Mouse (Mus musculus): ENCODE data around the gene St3gal4. TPM values are rescaled to one million over a fixed set of nuclear protein-coding genes. Genes with fewer than 3 reads are reported as not detected.

Gene St3gal4
- polyA plus RNA-seq, 1 experiment from 2014 or later = 10.7 TPM

DNA sequence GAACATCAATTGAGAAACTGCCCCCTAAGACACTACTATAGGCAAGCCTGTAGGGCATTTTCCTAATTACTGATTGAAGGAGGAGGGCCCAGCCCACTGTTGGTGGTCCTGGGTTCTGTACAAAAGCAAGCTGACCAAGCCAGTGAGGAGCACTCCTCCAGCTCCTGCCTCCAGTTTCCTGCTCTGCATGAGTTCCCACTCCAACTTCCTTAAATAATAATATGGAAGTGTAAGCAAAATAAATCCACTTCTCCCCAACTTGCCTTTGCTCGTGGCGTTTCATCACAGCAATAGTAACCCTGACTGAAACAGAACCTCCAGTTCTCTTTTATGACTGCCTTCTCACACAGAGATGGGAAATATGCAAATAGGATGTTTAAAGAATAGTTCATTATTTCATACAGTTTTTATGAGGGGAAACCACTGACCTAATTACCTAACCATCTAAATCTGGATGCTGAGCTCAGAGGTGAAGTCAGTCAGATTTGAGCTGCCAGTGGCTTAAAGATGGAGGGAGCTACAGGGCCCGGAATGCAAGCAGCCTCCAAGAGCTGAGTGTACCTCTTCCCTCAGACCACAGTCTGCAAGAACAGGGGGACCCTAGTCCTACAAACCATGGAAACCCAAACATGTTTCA lies 69.1 kb downstream of the St3gal4 start:
- H3K9me3 ChIP-seq (ENCODE audit: control insufficient read depth, low read length) = no peaks in the 10 kb centered on the region
- H3K4me3 ChIP-seq (ENCODE audit: low read depth, low read length) = no peak overlapping the region
- no peaks in the 10 kb centered on the region for H3K27me3 ChIP-seq (ENCODE audit: control insufficient read depth, insufficient read depth, low read length)
- no peak for DNase-seq (ENCODE audit: low spot score, missing footprints)
- H3K27ac ChIP-seq (ENCODE audit: low read depth, low read length) = no peak overlapping the region
- no peak overlapping the region for H3K4me2 ChIP-seq
- H3K36me3 ChIP-seq (ENCODE audit: control insufficient read depth, insufficient read depth, low read length) = peaks cover 3% of the 10 kb centered on the region; the same call in 1 of the 2 replicates
- no peak for ATAC-seq (ENCODE audit: low FRiP score)
- H3K4me1 ChIP-seq (ENCODE audit: control insufficient read depth, insufficient read depth, low read length) = peaks cover under 1% of the 10 kb centered on the region
- H3K9ac ChIP-seq (ENCODE audit: low read length) = no peak overlapping the region
- WGBS = 90% methylated on average over 3 of the region's 3 CpGs

DNA sequence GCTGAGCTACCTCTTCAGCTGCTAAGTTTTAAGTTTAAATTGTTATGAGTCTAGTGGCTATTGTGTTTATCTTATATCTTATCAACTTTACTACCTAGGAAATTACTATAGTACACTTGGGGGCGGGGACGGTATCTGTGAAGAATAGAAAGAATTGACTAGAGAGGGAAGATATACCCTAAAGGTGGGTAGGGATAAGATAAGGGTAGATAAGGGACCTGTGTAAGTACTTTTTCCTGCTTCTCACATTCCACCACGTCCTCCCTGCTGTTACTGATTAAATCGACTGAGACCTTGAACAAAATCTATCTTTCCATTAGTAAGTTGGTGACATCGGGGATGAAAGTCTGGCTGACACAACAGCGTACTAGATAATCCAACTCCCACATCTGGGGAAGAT lies 70.6 kb downstream of the St3gal4 start:
- 90% methylated on average over 6 of the region's 6 CpGs for WGBS
- H3K4me3 ChIP-seq (ENCODE audit: low read depth, low read length) = no peak overlapping the region
- H3K4me1 ChIP-seq (ENCODE audit: control insufficient read depth, insufficient read depth, low read length) = peaks cover 9% of the 10 kb centered on the region
- no peak overlapping the region for H3K9ac ChIP-seq (ENCODE audit: low read length)
- ATAC-seq (ENCODE audit: low FRiP score) (no peak), DNase-seq (ENCODE audit: low spot score, missing footprints) (no peak)
- H3K27me3 ChIP-seq (ENCODE audit: control insufficient read depth, insufficient read depth, low read length) = no peaks in the 10 kb centered on the region
- H3K4me2 ChIP-seq = no peak overlapping the region
- no peaks in the 10 kb centered on the region for H3K9me3 ChIP-seq (ENCODE audit: control insufficient read depth, low read length)
- H3K36me3 ChIP-seq (ENCODE audit: control insufficient read depth, insufficient read depth, low read length) = peaks cover 3% of the 10 kb centered on the region; the same call in 1 of the 2 replicates
- H3K27ac ChIP-seq (ENCODE audit: low read depth, low read length) = no peak overlapping the region

DNA sequence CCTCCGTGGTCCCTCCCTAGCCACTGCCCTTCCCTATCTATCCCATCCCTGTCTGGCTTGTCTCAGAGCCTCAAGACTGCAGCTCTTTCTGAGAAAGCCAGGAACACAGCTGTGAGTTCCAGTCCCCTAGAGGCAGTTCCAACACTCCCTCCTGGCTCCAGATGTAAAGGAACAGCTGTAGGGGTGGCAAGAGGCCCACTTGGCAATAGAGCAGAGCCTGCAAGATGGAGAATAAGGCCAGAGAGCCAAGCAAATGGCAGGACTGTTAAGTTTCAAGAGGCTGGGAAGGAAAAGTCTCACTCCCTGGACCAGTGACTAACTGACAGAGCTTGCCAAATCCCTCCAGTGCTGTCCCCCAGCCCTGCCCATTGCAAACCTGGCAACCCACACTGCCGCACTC lies 73.3 kb downstream of the St3gal4 start:
- ATAC-seq (ENCODE audit: low FRiP score) (no peak), DNase-seq (ENCODE audit: low spot score, missing footprints) (no peak)
- no peak overlapping the region for H3K4me2 ChIP-seq
- WGBS = 75% methylated on average over 2 of the region's 2 CpGs
- H3K4me3 ChIP-seq (ENCODE audit: low read depth, low read length) = no peak overlapping the region
- no peak overlapping the region for H3K9ac ChIP-seq (ENCODE audit: low read length)
- no peaks in the 10 kb centered on the region for H3K36me3 ChIP-seq (ENCODE audit: control insufficient read depth, insufficient read depth, low read length)
- H3K27me3 ChIP-seq (ENCODE audit: control insufficient read depth, insufficient read depth, low read length) = no peaks in the 10 kb centered on the region
- H3K27ac ChIP-seq (ENCODE audit: low read depth, low read length) = no peak overlapping the region
- no peaks in the 10 kb centered on the region for H3K9me3 ChIP-seq (ENCODE audit: control insufficient read depth, low read length)
- H3K4me1 ChIP-seq (ENCODE audit: control insufficient read depth, insufficient read depth, low read length) = peaks cover 9% of the 10 kb centered on the region

DNA sequence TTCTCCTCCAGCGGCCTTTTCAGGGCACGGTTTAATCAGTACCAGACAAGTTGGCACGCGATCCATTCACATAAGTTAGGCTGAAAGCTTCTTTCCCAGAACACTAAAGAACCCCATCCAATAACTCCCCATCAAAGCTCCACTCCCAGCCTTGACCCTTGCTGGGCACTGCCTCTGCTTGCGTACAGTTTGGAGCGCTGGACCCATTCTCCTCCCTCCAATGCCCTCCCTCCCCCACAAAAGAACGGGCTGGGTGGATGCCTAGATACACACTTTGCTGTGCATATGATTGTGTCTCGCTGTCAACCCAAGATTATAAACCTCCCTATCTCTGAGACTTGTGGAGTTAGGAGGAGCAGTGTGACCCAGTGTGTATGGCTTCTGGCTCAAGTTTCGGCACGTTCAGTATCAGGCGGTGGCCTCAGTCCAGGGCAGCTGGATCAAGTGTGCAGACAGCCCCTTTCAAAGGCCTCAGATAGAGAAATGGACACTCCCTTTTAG lies 74.0 kb downstream of the St3gal4 start:
- DNase-seq (ENCODE audit: low spot score, missing footprints) = no peak
- Histone ChIP-seq H3K9me3 (ENCODE audit: control insufficient read depth, low read length) (no peaks in the 10 kb centered on the region), H3K27ac (ENCODE audit: low read depth, low read length) (no peak overlapping the region), H3K4me3 (ENCODE audit: low read depth, low read length) (no peak overlapping the region), H3K4me2 (no peak overlapping the region), H3K27me3 (ENCODE audit: control insufficient read depth, insufficient read depth, low read length) (no peaks in the 10 kb centered on the region), H3K9ac (ENCODE audit: low read length) (no peak overlapping the region), H3K4me1 (ENCODE audit: control insufficient read depth, insufficient read depth, low read length) (peaks cover 9% of the 10 kb centered on the region), H3K36me3 (ENCODE audit: control insufficient read depth, insufficient read depth, low read length) (no peaks in the 10 kb centered on the region)
- no peak; the same call in 1 of the 2 replicates for ATAC-seq (ENCODE audit: low FRiP score)
- WGBS = 73% methylated on average over 11 of the region's 11 CpGs

DNA sequence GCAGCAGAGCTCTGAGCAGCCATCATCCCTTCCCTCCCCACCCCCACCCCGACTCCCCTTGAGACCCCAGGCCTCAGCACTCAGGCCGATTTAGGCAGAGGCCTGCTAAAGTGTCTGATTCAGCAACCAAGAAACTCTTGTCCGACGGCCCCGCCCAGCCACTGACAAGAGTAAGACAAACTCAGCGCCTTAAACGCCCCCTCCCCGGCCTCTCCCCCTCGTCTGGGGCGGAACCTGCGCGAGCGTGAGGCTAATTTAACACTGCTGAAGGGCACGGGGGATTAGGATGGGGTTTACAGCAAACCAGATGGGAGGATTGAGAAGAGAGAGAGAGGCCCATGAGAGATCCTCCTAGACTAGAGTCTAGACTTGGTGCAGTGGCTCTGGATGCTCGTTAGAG lies 74.6 kb downstream of the St3gal4 start:
- DNase-seq (ENCODE audit: low spot score, missing footprints) = peak; percentile 91
- Histone ChIP-seq H3K4me3 (ENCODE audit: low read depth, low read length) (no peak overlapping the region), H3K4me1 (ENCODE audit: control insufficient read depth, insufficient read depth, low read length) (peaks cover 9% of the 10 kb centered on the region)

DNA sequence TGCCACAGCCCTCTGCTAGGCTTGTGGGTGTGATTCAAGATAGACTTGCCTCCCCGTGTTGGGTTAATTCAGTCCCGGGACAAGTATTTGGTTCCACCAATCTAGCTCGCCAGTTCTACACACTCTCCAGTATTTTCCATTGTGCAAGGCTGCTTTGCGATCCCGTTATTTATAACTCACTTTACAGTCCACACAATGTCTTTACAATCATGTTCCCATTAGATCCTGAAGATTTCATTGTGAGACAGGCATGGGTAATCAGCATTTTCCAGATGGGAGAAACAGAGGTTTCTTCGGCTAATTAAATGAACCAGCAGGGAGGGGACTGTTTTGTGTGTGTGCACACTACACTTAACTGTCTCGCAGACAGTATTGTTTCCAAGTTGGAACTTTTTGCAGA lies 75.4 kb downstream of the St3gal4 start:
- DNase-seq (ENCODE audit: low spot score, missing footprints) (no peak), ATAC-seq (ENCODE audit: low FRiP score) (no peak)
- no peak overlapping the region for H3K4me2 ChIP-seq
- no peaks in the 10 kb centered on the region for H3K36me3 ChIP-seq (ENCODE audit: control insufficient read depth, insufficient read depth, low read length)
- peaks cover 9% of the 10 kb centered on the region for H3K4me1 ChIP-seq (ENCODE audit: control insufficient read depth, insufficient read depth, low read length)
- no peak overlapping the region for H3K27ac ChIP-seq (ENCODE audit: low read depth, low read length)
- no peaks in the 10 kb centered on the region for H3K27me3 ChIP-seq (ENCODE audit: control insufficient read depth, insufficient read depth, low read length)
- H3K4me3 ChIP-seq (ENCODE audit: low read depth, low read length) = no peak overlapping the region
- 76% methylated on average over 7 of the region's 7 CpGs for whole genome bisulfite sequencing
- H3K9me3 ChIP-seq (ENCODE audit: control insufficient read depth, low read length) = no peaks in the 10 kb centered on the region
- H3K9ac ChIP-seq (ENCODE audit: low read length) = no peak overlapping the region

More for the DNA sequence above, 74.6 kb downstream of the St3gal4 start:
- no peaks in the 10 kb centered on the region for H3K27me3 ChIP-seq (ENCODE audit: control insufficient read depth, insufficient read depth, low read length)
- H3K9me3 ChIP-seq (ENCODE audit: control insufficient read depth, low read length) = no peaks in the 10 kb centered on the region
- H3K36me3 ChIP-seq (ENCODE audit: control insufficient read depth, insufficient read depth, low read length) = no peaks in the 10 kb centered on the region
- WGBS = 5% methylated on average over 15 of the region's 15 CpGs
- ATAC-seq (ENCODE audit: low FRiP score) = peak; percentile 76
- H3K9ac ChIP-seq (ENCODE audit: low read length) = peak overlapping the region; percentile 32; the same call in 1 of the 2 replicates
- H3K4me2 ChIP-seq = no peak overlapping the region
- H3K27ac ChIP-seq (ENCODE audit: low read depth, low read length) = no peak overlapping the region

DNA sequence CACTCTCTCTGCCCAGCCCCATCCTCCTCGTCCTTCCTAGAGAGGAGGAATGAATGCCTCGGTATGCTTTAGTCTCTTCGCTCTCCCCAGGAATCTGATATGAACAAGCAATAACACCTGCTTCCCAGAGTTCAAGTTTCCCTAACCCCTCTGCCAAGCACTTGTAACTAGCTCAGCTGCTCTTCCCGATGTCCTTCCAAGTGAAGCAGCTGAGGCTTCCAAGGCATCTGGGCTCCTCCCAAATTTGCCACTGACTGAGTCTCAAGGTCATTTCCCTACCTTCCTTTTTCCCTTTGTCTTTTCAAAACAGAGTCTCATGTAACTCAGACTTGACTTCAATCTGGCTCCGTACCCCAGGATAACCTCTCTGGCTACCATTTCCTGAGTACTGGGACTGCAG lies 77.6 kb downstream of the St3gal4 start:
- Histone ChIP-seq H3K4me1 (ENCODE audit: control insufficient read depth, insufficient read depth, low read length) (peaks cover 9% of the 10 kb centered on the region), H3K4me3 (ENCODE audit: low read depth, low read length) (no peak overlapping the region), H3K36me3 (ENCODE audit: control insufficient read depth, insufficient read depth, low read length) (no peaks in the 10 kb centered on the region), H3K4me2 (no peak overlapping the region), H3K27me3 (ENCODE audit: control insufficient read depth, insufficient read depth, low read length) (no peaks in the 10 kb centered on the region), H3K9ac (ENCODE audit: low read length) (no peak overlapping the region), H3K9me3 (ENCODE audit: control insufficient read depth, low read length) (no peaks in the 10 kb centered on the region), H3K27ac (ENCODE audit: low read depth, low read length) (no peak overlapping the region)
- no peak for ATAC-seq (ENCODE audit: low FRiP score)
- WGBS = 78% methylated on average over 5 of the region's 5 CpGs
- no peak for DNase-seq (ENCODE audit: low spot score, missing footprints)

DNA sequence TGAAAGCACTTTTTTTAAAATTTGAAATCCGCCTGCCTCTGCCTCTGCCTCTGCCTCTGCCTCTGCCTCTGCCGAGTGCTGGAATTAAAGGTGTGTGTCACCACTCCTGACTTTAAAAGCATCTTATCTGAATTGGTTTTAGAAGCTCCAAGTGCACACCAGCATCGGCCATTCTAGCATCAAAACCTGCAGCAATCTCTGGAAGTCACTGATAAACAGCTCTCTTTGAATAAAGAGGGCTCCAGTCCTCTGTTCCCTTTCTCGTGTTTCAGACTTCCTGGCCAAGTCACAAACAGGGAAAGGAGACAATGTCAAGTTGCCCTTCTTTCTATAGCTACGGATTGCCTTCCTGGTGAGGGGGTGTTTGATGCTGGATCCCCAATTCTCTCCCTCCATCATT lies 79.2 kb downstream of the St3gal4 start:
- Histone ChIP-seq H3K4me1 (ENCODE audit: control insufficient read depth, insufficient read depth, low read length) (peaks cover 7% of the 10 kb centered on the region), H3K27ac (ENCODE audit: low read depth, low read length) (no peak overlapping the region), H3K27me3 (ENCODE audit: control insufficient read depth, insufficient read depth, low read length) (no peaks in the 10 kb centered on the region), H3K4me3 (ENCODE audit: low read depth, low read length) (no peak overlapping the region), H3K36me3 (ENCODE audit: control insufficient read depth, insufficient read depth, low read length) (no peaks in the 10 kb centered on the region), H3K9me3 (ENCODE audit: control insufficient read depth, low read length) (no peaks in the 10 kb centered on the region), H3K4me2 (no peak overlapping the region), H3K9ac (ENCODE audit: low read length) (no peak overlapping the region)
- 79% methylated on average over 5 of the region's 5 CpGs for WGBS
- DNase-seq (ENCODE audit: low spot score, missing footprints) = no peak
- ATAC-seq (ENCODE audit: low FRiP score) = no peak

DNA sequence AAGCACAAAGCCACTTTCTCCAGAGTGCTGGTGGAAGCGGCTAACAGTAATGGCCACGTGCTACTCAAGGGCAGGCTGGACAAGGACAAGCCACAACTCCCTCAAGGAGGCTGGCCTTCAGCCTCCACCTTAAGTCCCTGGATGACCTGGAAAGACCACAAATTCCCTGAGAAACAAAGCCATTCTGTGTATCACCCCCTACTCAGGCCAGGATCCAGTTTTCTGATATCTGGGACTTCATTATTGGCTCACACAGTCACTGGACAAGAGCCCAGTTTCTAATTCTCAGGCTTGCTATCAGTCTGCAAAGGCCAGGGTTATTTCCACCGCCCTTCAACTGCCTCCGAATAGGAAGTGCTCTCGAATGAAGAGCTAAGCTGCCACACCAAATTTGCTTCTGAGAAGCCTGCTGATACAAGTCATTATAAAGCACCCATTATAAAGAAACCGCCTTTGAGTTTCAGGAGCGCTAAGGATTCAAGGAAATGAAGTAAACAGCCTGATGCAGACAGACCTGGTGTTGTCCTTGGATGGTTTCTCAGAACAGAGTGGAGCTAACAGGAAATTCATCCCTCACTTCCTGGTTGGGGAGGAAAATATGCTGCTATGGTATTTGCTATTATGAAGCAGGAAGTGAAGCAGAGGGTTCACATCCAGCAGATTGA lies 80.0 kb downstream of the St3gal4 start:
- Histone ChIP-seq H3K9ac (ENCODE audit: low read length) (no peak overlapping the region), H3K4me1 (ENCODE audit: control insufficient read depth, insufficient read depth, low read length) (no peaks in the 10 kb centered on the region), H3K27ac (ENCODE audit: low read depth, low read length) (no peak overlapping the region), H3K9me3 (ENCODE audit: control insufficient read depth, low read length) (no peaks in the 10 kb centered on the region), H3K4me3 (ENCODE audit: low read depth, low read length) (no peak overlapping the region), H3K27me3 (ENCODE audit: control insufficient read depth, insufficient read depth, low read length) (no peaks in the 10 kb centered on the region), H3K36me3 (ENCODE audit: control insufficient read depth, insufficient read depth, low read length) (no peaks in the 10 kb centered on the region), H3K4me2 (no peak overlapping the region)
- no peak for DNase-seq (ENCODE audit: low spot score, missing footprints)
- no peak for ATAC-seq (ENCODE audit: low FRiP score)
- 72% methylated on average over 7 of the region's 7 CpGs for WGBS
